Mouse (Mus musculus): ENCODE measurements around the gene Tmem132c.
"Not testable (repeated sequence)": the region's sequence is repeated elsewhere in the genome, so short reads cannot be mapped to it uniquely, and the experiment has no call there.

Gene Tmem132c

DNA sequence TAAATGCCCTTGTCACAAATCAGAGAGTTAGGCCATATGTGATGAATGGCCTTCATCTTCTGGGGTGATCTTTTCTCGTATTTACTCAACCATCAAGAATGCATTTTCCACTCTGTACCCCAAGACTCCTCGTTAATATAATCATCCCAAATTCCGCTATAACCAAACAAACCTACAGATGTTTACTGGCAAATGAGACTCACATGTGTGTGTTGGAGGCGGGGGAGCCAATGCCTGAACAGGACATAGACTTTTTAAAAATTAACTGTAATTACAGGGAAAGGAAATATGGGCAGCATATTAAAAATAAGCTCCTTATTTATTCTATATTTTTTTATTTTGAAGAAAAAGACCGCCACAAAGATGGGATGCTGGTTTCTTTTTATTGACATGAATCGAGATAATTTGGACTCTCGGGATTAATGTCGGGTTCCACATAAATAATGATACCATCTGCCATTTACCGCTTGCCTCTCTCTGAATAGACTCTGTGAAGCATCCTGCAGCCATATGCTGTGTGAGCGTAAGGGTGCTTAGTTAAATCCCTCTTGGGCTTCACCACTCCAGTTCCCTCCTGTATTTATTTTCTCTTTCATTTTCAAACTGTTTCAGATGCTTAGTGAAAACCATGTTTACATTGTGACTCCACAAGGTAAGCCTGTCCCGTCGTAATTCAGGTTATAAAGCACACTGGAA lies 105.6 kb downstream of the Tmem132c start:
- DNase-seq = no peak

GRCm38 (mm10) chr5:127349221-127350065 lies 107.8 kb downstream of the Tmem132c start:
- no peak for DNase-seq

DNA sequence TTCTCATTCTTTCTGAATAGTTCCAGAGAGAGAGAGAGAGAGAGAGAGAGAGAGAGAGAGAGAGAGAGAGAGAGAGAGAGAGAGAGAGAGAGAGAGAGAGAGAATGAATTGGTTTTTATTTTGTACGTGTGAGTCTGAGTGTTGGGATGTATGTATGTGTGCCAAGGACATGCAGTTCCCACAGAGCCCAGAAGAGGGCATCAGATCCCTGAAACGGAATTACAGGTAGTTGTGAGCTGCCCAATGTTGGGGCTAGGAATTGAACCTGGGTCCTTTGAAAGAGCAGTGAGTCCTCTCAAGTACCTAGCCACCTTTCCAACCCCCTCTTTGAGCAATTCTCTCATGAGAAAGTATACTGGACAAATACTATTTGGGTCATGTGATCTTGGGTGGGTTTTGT lies 111.4 kb downstream of the Tmem132c start:
- peak; percentile 53 for DNase-seq

DNA sequence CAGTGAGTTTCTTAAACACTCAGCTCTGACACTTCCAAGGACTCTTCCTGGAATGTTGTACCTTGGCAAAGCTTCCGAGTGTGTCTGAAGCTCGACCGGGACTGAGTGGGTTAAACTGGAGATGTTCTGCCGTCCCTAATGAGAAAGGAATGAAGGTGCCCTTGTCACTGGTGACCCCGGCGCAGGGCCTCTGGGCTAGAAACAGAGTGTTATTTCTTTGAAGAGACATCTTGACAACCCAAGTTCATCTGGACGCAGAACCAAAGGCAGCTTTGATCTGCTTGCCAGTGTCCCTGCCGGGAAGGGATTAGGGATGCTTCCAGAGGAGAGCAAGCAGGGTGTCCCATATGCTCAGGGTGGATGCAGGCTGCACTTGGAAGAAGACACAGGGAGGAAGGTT lies 114.2 kb downstream of the Tmem132c start:
- DNase-seq = peak; percentile 38

DNA sequence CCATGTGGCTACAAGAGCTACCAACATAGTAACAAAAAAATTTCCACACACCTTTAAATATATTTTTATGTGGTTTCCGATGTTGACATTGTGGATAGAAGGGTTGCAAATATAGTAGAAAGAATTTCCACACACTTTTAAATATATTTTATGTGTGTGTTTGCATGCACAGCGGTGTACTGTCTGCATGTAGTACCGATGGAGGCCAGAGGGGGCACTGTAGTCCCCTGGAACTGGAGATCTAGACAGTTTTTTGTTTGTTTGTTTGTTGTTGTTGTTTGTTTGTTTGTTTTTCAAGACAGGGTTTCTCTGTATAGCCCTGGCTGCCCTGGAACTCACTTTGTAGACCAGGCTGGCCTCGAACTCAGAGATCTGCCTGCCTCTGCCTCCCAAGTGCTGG lies 116.3 kb downstream of the Tmem132c start:
- DNase-seq = not testable (repeated sequence)

GRCm38 (mm10) chr5:127361145-127361544 lies 119.5 kb downstream of the Tmem132c start:
- no peak for DNase-seq

- DNase-seq = peak; percentile 20
These were observed 123.5 kb downstream of the Tmem132c start for GRCm38 (mm10) chr5:127365061-127365460.

DNA sequence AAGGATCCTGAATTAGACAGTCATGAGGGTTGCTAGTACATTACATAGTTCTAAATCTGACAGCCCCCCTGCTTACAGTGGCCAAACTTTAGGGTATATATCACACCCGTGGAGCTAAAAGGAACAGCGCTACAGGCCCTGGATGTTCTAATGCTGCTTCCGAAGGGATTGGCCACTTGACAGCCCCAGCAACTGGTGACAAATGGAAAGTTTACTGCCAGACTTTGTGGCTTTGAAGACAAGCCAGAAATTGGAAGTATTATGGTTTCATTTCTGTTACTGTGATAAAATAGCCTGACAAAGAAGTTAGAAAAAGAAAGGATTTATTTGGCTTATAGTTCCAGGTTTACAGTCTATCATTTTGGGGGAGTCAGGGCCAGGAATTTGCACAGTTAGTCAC lies 126.6 kb downstream of the Tmem132c start:
- DNase-seq = peak; percentile 14

DNA sequence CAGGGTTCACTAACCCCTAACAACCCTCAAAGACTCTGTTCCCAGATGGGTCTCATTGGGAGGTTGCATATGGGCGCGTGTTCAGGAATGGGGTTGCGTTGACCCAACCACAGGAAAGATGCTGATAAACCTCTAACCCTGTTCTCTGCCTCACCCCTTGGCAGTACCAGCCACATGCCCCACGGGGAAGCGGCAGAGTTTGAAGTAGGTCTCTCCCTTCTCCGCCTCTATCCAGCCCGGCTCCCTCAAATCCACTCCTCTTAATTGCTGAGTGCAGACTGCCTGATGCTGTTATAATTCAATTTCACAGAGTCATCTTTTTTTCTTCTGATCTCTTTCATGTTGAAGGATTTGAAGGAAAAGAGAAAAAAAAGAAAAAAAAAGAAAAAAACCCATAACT lies 128.2 kb downstream of the Tmem132c start:
- no peak for DNase-seq

GRCm38 (mm10) chr5:127370503-127370902 lies 128.9 kb downstream of the Tmem132c start:
- DNase-seq = peak; percentile 62

DNA sequence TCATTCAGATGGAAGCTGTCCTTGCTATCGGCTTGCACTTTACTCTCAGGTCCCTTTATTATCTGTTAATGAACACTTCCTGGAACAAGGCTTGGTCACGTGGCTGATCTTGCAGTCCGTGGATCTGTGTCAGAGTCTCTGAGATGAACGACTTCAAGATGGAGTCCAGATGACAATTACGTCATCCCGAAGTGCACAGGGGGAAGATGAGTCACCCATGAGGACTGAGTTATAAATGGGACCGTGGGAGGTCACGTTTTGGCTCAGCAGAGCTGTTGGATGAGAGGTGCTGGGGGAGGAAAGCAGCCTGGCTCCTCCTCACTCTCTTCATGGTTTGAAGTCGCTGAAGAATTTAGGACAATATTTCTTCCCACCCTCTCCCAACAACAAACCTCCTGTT lies 132.6 kb downstream of the Tmem132c start:
- peak; percentile 73 for DNase-seq

DNA sequence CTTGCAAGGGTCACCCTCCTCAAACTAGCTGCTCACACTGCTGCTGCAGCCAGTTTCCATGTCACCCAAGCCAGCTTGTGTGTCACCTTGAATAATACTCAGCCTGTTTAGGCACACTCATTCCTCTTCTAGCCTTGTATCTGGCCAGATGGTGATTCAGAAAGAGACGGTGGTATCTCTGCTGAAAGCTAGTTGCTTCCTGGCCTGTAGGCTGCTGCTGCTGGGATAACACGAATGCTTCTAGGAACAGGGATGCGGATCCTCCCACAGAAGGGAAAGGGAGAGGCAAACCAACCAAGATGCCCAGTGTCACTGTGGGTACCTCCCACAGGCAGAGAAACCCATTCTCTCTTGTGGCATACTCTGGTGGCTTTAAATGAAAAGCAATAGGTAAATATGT lies 134.0 kb downstream of the Tmem132c start:
- no peak for DNase-seq

DNA sequence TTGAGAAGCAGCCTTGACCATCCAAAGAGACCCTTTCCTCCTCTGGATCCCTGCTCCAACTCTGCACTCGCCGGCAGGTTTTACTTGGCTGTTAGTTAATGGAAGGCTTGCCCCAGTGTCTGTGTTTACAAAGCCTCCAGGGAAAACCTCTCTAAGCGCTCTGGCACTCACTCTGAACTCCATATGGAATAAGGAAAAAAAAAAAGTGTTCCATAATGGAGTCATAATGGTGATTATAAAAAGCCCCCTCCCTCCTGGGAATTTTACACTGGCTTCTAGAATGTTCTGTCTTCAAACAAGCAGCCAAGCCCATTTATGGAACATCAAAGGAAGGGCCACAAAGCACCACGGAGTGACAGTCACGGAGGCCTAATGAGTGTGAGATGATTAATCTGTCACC lies 136.9 kb downstream of the Tmem132c start:
- DNase-seq = no peak

- DNase-seq = peak; percentile 15
These were observed 137.7 kb downstream of the Tmem132c start for GRCm38 (mm10) chr5:127379351-127379750.

DNA sequence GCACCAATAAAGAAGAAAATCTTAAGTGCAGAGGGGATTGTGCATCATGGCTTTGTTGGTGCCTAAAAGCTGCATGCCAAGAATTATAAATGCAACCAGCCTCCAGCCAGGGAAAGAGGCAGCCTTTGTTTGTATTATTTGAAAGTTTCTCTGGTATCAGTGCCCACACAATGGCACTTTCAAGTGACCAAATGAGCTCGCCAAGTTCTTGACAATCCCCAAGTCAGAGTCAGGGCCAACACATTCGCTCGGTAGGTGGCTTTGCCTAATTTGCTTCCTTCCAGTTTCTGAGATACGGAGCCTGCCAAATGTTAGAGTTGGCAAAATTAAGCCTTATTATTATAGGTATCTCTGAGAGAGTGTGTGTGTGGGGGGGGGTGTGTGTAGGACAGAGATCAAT lies 139.6 kb downstream of the Tmem132c start:
- DNase-seq = peak; percentile 15

DNA sequence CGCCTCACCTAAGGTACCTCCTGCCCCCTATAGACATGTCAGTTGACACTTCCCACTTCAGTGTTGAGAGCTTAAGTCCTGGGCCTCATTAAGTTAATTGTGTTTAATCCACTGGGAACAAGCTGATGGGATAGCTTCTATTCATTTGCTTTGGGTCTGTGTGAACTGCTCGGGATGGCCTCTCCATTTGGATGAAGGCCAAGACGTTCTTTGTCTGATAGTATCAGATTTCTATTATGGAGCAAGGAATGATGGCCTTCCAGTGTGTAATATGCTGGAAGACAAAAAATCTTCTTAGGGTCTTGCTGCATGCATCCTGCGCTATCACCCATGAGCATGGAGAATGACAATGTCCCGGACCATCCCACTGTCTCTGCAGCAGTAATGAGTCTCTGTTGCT lies 141.0 kb downstream of the Tmem132c start:
- DNase-seq = no peak

DNA sequence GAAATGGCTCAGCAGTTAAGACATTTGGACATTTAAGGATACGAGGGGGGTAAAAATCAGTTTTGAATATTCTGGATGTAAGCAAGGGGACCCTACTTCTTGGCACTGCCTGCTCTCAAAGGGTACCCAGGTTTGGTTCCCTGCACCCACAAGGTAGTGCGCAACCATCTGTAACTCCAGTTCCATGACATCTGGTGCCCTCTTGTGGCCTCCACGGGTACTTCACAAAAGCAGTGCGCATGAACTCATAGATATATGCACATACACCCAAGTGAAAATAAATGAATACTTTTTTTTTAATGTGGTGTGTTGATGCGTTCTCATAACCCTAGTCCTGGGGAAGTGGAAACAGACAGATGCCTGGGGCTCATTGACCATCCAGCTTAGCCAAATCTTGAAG lies 149.6 kb downstream of the Tmem132c start:
- no peak for DNase-seq

- DNase-seq = no peak
These were observed 155.3 kb downstream of the Tmem132c start for GRCm38 (mm10) chr5:127396889-127397288.

DNA sequence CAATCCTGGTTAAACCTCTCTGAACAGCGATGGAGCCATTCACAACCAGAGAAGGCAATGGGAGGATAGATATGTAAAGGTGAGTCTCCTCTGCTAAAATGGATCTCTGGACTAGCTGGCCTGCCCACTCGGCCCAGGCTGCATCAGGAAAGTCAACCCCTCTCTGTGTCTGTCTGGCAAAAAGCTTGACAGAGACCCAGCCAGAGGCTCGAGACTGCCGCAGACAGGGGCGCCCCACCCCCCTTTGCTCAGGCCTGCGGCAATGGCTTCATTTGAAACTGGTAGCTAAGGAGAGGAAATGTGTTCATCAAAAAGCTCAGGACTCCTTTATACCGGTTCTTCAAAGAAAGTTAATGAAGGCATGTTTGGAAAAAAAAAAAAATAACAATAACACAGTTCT lies 156.4 kb downstream of the Tmem132c start:
- no peak for DNase-seq

- DNase-seq = peak; percentile 91
These were observed 163.9 kb downstream of the Tmem132c start for GRCm38 (mm10) chr5:127405391-127406000.

GRCm38 (mm10) chr5:127406014-127406655 lies 164.5 kb downstream of the Tmem132c start:
- DNase-seq = peak; percentile 29

GRCm38 (mm10) chr5:127416536-127416935 lies 174.9 kb downstream of the Tmem132c start:
- DNase-seq = no peak

DNA sequence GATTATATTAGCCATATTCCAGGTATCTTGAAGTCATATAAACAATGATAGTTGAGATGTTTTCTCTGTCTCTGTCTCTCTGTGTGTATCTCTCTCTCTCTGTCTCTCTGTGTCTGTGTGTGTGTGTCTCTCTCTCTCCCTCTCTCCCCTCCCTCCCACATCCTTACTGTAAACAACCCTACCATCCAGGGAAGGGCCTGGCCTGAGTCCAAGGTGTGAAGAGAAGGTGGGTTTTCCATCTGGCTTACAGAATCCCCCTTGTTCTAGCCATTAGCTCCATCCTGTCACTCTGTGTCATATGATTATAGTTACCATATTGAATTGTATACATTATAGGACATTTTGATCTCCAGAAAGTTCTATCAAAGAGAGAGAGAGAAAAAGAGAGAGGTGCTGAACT lies 182.3 kb downstream of the Tmem132c start:
- no peak for DNase-seq
